Mouse (Mus musculus): Measurements from ENCODE around the gene Zfand6.

- TF ChIP-seq POLR2A (IDR thresholded peaks at IDR 0.05; ENCODE audit: insufficient read depth, low read depth, low read length) (no peak), CTCF (IDR thresholded peaks at IDR 0.05; ENCODE audit: insufficient read depth, low read depth, low read length) (no peak)
Observed at GRCm38 (mm10) chr7:84710287-84710958, 20.7 kb upstream of the Zfand6 start.
